Mouse (Mus musculus) megakaryocyte-erythroid progenitor cell, adult 5-6 weeks (primary cell): ENCODE measurements around the gene Ddx3x. TPM values are rescaled to one million over a fixed set of nuclear protein-coding genes. Genes with fewer than 3 reads are reported as not detected.
"Not testable (repeated sequence)": the region's sequence is repeated elsewhere in the genome, so short reads cannot be mapped to it uniquely, and the experiment has no call there.

ENCODE experiments used
- ATAC-seq: replicated peaks from 2 replicates; pipeline ENCODE4 v1.8.0; 2016; ENCODE audit warnings: mild to moderate bottlenecking, inconsistent platforms; ENCODE audit not compliant: severe bottlenecking, poor library complexity, low FRiP score, low TSS enrichment
- total RNA-seq, 2 experiments: library from RNA; stranded (forward) in 1 of 2; stranded (reverse) in 1 of 2; fragments of 200-1000, 215-1000 nt in 1 of 2; fragments of >200 nt in 1 of 2; fragmentation: Nextera tagmentation in 1 of 2; gene quantifications; 2 replicates each; pipeline ENCODE4 v1.2.3; 2014 to 2017

Gene Ddx3x
- total RNA-seq, 2 experiments from 2014 or later: 234 to 759 TPM

- ATAC-seq: no peak
Observed at GRCm38 (mm10) chrX:13278996-13279395, 1.8 kb upstream of the Ddx3x start.

GRCm38 (mm10) chrX:13280037-13280408, 747 bp upstream of the Ddx3x start:
- no peak for ATAC-seq

GRCm38 (mm10) chrX:13281329-13282088, 739 bp downstream of the Ddx3x start:
- ATAC-seq: 0 out of 2 replicates have a peak, but pooled peaks have one; percentile 26

DNA sequence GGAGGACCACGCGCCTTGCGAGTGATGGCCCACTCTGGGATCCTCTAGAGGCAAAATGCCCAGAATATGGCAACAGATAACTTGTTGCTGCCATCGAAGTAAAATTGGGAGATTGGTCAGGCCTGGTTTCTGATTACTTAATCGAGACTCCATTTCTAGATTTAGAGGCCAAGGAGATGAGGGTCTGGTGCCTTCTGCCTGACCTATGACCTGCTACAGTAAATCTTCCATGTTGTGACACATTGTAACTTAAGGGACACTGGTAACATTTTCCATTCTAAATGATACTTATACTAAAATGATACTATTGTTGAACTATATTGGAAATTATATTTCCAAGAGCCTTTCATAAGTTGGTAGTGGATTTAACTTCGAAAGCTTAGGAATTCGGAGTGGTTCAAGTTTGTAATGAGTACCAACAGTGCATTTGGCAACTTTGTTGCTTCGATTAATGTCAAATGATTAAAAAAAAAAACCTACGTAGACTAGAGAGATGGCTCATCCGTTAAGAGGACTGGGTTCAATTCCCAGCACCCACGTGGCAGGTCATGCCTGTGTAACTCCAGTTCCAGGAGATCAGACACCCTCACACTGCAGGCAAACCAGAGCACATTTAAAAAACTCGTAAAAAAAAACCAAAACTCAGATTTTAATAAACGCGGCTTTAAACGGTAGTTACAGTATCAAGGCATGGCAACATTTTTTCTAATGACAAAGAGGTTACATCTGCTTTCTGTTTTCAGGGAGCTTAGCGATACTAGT, 1.5 kb downstream of the Ddx3x start:
- no peak for ATAC-seq

DNA sequence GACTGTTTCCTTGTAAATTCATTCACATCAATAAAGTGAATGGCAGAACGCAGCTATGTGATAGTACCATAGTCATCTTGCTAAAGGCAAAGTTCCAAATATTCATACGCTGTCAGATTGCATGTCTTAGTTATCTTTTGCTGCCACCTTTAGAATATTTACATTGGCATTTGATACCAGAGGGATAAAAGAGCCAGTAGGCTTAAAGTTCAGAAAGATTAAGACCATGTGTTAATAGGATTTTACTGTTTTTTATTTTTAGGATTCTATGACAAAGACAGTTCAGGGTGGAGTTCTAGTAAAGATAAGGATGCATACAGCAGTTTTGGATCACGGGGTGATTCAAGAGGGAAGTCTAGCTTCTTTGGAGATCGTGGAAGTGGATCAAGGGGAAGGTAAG, 5.0 kb downstream of the Ddx3x start:
- peak; percentile 43 for ATAC-seq

- peak; percentile 47; the same call in 1 of the 2 replicates for ATAC-seq
Observed at GRCm38 (mm10) chrX:13294505-13295228, 13.9 kb downstream of the Ddx3x start.

- ATAC-seq: 0 out of 2 replicates have a peak, but pooled peaks have one; percentile 2
Observed at GRCm38 (mm10) chrX:13295229-13295571, 14.4 kb downstream of the Ddx3x start.

GRCm38 (mm10) chrX:13296241-13296640, 15.5 kb downstream of the Ddx3x start:
- ATAC-seq: not testable (repeated sequence)

- no peak for ATAC-seq
Observed at GRCm38 (mm10) chrX:13306190-13306589, 25.4 kb downstream of the Ddx3x start.

- ATAC-seq: no peak
Observed at GRCm38 (mm10) chrX:13311396-13311795, 30.6 kb downstream of the Ddx3x start.

DNA sequence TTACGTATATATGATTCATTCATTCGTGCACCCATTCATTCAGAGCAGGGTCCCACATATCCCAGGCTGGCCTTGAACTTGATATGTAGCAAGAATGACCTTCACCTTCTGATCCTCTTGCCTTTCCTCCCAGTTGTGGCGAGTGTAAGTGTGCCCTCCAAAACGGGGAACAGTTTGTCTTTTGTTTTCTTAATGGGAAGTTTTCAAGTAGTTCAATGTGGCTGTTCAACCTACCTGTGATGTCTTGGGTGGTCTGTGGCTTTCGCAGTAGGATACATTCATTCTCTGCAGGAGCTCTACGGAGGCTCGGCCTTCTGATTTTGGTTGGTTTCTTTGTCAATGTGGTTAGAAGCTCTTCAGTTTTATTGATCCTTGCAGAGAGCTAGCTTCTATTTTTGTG, 48.8 kb downstream of the Ddx3x start:
- ATAC-seq: no peak

Other genes starting within 250 kb of the Ddx3x start
- gene Usp9x, start 209.5 kb upstream of the Ddx3x start, total RNA-seq (2014; fragmentation: Nextera tagmentation): 121 and 164 TPM in 2 replicates
- gene Usp9x, start 209.5 kb upstream of the Ddx3x start, total RNA-seq (2017): 120 and 151 TPM in 2 replicates
- not detected in 2 replicates for gene Nyx, start 185.1 kb downstream of the Ddx3x start, total RNA-seq (2014; fragmentation: Nextera tagmentation)
- gene Nyx, start 185.1 kb downstream of the Ddx3x start, total RNA-seq (2017): not detected in 2 replicates